Mouse (Mus musculus) testis, adult 2 months (tissue): ENCODE measurements around the gene Frmd4a.

Experiments
- CTCF ChIP-seq: fragments of 200-500 bp; IDR thresholded peaks from 2 replicates; pipeline ENCODE4 v1.5.1; 2012; ENCODE audit warnings: low read depth, mild to moderate bottlenecking, inconsistent platforms, low read length, moderate library complexity; ENCODE audit not compliant: control insufficient read depth, insufficient read depth, insufficient replicate concordance
- POLR2A ChIP-seq: fragments of 200-500 bp; IDR thresholded peaks from 2 replicates; pipeline ENCODE4 v1.6.1; 2012; ENCODE audit warnings: low read depth, mild to moderate bottlenecking, inconsistent platforms, low read length, moderate library complexity; ENCODE audit not compliant: control insufficient read depth

DNA sequence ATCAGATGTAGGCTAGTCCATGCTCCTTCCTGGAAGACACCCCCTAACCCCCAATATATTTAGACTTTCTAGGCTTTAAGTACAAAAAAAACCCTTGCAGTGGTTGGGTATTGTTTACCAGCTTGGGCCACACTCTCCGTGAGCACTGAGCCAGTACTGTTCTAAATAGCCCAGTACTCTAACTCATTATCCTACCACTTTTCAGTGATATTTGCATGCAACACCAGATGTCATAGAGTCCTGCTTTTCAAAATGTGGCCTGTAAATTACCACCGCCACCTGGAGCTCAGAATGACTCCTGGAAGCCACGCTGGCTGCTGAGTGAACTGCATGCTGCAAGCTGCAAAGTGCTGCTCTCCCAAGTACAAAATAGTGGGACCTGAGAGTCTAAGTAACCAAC, 590.7 kb downstream of the Frmd4a start:
- no peak for TF ChIP-seq CTCF
- TF ChIP-seq POLR2A = no peak
